Mouse (Mus musculus) ES-Bruce4 (cell line): ENCODE data around the gene Tbxas1. TPM values are rescaled to one million over a fixed set of nuclear protein-coding genes. Genes with fewer than 3 reads are reported as not detected.

Source experiments
- H3K27ac ChIP-seq: 2 replicates; pipeline ENCODE4 v1.5.1; 2012; ENCODE audit warnings: low read length, inconsistent platforms; ENCODE audit not compliant: insufficient read depth
- H3K27me3 ChIP-seq: 2 replicates; pipeline ENCODE4 v1.6.1; 2012; ENCODE audit warnings: mild to moderate bottlenecking, low read length, inconsistent platforms; ENCODE audit not compliant: control insufficient read depth, poor library complexity, insufficient read depth, severe bottlenecking
- H3K36me3 ChIP-seq: 2 replicates; pipeline ENCODE4 v1.6.1; 2012; ENCODE audit warnings: inconsistent platforms, mild to moderate bottlenecking, low read length, moderate library complexity; ENCODE audit not compliant: control insufficient read depth, poor library complexity, insufficient read depth, severe bottlenecking
- H3K4me1 ChIP-seq: one replicate; pipeline ENCODE4 v1.8.1; 2011; ENCODE audit warnings: low read length; ENCODE audit not compliant: control insufficient read depth, insufficient read depth
- H3K4me3 ChIP-seq: 2 replicates; pipeline ENCODE4 v1.5.1; 2011; ENCODE audit warnings: low read depth, mild to moderate bottlenecking, low read length
- H3K9ac ChIP-seq: 2 replicates; pipeline ENCODE4 v1.6.1; 2012; ENCODE audit warnings: low read depth, mild to moderate bottlenecking, inconsistent platforms; ENCODE audit not compliant: poor library complexity, severe bottlenecking
- H3K9me3 ChIP-seq: replicated peaks from 2 replicates; pipeline ENCODE4 v1.6.1; 2012; ENCODE audit warnings: mild to moderate bottlenecking, low read length, inconsistent platforms; ENCODE audit not compliant: control insufficient read depth, poor library complexity, insufficient read depth, severe bottlenecking
- CTCF ChIP-seq: IDR thresholded peaks from one replicate; pipeline ENCODE4 v1.8.1; 2011; ENCODE audit warnings: low read depth, low read length
- EP300 ChIP-seq: IDR thresholded peaks from 2 replicates; pipeline ENCODE4 v1.6.1; 2011; ENCODE audit warnings: low read depth, low read length; ENCODE audit not compliant: insufficient read depth
- POLR2A ChIP-seq: IDR thresholded peaks from one replicate; pipeline ENCODE4 v1.8.1; 2011; ENCODE audit warnings: low read length; ENCODE audit not compliant: insufficient read depth
- polyA plus RNA-seq: library from polyadenylated mRNA; stranded (reverse); fragments of >200 nt; gene quantifications from 2 replicates; pipeline ENCODE4 v1.2.4, GENCODE M21; 2011; ENCODE audit warnings: low read depth; ENCODE audit not compliant: missing spikeins, insufficient read depth, insufficient read length

Gene Tbxas1
- polyA plus RNA-seq, 1 experiment = not detected

DNA sequence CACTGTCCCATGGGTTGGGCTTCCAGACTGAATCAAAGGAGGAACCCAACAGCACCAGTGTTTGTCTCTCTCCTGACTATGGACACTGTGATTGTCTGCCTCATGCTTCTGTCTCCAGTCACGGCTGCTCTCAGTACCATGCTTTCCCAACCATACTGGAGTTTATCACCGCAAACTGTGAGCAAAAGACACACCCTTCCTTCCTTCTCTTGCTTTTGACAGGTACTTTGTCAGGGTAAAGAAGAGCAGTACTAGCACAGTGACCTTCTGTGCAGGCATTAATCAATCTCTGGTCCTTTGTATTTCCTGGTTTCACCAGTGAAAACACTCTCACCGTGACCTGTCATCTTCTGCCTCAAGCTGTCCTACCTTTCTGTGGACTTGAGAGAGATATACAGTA lies 26.4 kb downstream of the Tbxas1 start:
- Histone ChIP-seq H3K36me3 (no peaks in the 10 kb centered on the region), H3K9ac (no peak overlapping the region), H3K4me3 (no peak overlapping the region), H3K9me3 (no peaks in the 10 kb centered on the region), H3K27ac (no peak overlapping the region), H3K27me3 (no peaks in the 10 kb centered on the region), H3K4me1 (no peaks in the 10 kb centered on the region)
- no peak for TF ChIP-seq POLR2A
- TF ChIP-seq EP300 = no peak
- no peak for TF ChIP-seq CTCF

DNA sequence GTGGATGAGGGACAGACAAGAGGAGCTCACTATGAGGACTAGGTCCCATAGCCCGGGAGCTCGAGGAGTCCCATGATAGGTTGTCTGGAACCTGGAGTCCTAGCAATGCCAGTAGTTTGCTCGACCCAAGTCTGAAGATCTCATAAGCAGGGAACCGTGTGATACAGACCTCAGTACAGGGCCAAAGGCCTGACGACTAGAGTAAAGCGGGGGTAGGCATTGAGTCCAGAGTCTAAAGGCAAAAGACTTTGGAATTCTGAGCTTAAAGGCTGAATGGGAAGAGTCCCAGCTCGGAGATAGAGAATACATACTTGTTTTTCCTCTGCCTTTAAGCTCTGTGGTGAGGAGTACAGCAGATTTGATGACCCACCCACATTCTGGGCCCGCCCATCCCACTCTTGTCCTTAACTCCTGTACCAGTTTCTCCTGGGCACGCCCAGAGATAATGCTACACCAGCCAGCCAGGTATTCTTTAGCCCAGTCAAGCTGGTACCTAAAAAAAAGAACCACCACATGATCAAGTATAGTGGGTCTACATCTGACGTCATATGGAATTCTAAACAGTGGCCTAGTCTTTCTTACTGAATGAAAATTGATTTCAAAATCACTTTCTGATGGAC lies 27.7 kb downstream of the Tbxas1 start:
- Histone ChIP-seq H3K36me3 (no peaks in the 10 kb centered on the region), H3K4me3 (no peak overlapping the region), H3K9ac (no peak overlapping the region), H3K27me3 (no peaks in the 10 kb centered on the region), H3K27ac (no peak overlapping the region), H3K9me3 (no peaks in the 10 kb centered on the region), H3K4me1 (peaks cover 2% of the 10 kb centered on the region)
- TF ChIP-seq EP300 (no peak), CTCF (no peak), POLR2A (no peak)

DNA sequence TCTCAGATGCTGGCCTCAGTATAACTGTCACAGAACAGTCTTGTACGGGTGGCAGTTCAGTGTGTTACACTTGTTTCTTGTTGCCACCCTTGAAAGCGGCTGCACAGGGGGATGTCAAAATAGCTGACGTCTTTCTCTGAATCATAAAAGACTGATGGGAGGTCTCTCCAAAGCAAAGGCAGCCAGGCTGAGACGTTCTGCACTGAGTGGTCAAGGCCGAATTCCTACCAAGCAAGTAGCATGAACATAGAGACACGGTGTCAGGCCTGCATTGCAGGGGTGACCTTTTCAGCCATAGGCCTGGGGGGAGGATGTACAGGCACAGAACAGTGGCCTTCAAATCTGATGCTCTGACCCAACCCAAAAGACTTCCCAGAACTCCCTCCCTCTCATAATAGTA lies 30.8 kb downstream of the Tbxas1 start:
- no peak for TF ChIP-seq POLR2A
- TF ChIP-seq CTCF = no peak
- no peak for TF ChIP-seq EP300
- H3K27me3 ChIP-seq = no peaks in the 10 kb centered on the region
- no peak overlapping the region for H3K9ac ChIP-seq
- no peaks in the 10 kb centered on the region for H3K9me3 ChIP-seq
- H3K27ac ChIP-seq = no peak overlapping the region
- H3K4me1 ChIP-seq = peaks cover 2% of the 10 kb centered on the region
- no peak overlapping the region for H3K4me3 ChIP-seq
- no peaks in the 10 kb centered on the region for H3K36me3 ChIP-seq

DNA sequence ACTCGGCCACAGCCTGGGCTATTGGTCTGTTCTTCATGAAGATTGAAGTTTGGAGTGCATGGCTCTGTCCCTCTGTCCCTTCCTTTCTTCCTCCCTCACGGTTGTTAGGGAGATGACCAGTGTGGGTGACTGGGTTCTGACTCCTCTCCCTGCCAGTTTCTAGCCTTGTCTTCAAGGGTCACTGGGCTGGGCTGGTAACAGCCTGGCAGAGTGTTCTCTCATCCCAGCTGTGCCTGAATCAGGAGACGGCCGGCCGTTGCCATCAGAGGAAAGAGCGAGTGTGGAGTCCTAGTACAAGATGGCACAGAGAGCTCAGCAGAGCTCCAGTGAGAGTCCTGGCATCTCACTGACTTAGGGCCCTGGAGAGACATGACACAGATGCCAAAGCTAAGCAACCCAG lies 33.2 kb downstream of the Tbxas1 start:
- TF ChIP-seq EP300 = no peak
- TF ChIP-seq CTCF = no peak
- no peak for TF ChIP-seq POLR2A
- Histone ChIP-seq H3K4me1 (peaks cover 2% of the 10 kb centered on the region), H3K27me3 (no peaks in the 10 kb centered on the region), H3K4me3 (no peak overlapping the region), H3K9ac (no peak overlapping the region), H3K9me3 (no peaks in the 10 kb centered on the region), H3K27ac (no peak overlapping the region), H3K36me3 (no peaks in the 10 kb centered on the region)

DNA sequence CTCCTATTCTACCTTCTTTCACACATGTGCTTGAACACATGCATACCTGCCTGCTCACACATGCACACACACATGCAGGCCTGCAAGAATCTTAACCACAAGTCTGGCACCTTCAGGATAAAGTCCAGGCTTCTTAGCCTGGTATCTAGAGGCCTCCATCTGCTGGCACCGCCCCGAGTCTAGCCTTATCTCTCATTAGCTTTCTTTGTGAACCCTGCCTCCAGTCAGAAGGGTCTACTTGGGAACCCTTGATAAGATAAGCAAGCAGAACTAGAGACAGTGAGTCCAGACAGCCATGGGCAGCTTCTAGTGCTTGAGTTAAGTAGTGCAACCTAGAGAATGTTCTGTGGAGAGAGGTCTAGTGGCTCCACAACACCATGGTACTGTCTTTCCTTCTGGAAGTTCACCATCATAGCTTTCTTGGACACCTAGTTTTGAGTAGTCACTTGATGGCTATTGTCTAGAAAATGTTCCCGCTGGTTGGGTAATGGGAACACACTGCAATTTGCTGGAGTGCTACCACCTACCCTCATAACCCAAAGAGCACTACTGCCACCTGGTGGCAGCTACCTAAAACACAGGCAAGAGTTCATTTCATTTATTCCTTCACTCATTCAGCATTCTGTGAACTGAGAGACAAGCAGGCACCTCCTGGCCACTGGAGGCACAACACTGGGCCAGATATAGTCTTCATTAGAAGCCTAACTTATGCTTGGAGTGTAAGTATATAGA lies 35.8 kb downstream of the Tbxas1 start:
- no peaks in the 10 kb centered on the region for H3K36me3 ChIP-seq
- H3K4me3 ChIP-seq = no peak overlapping the region
- TF ChIP-seq POLR2A (no peak), CTCF (peak; percentile 54), EP300 (no peak)
- H3K27ac ChIP-seq = no peak overlapping the region
- no peak overlapping the region for H3K9ac ChIP-seq
- H3K9me3 ChIP-seq = no peaks in the 10 kb centered on the region
- no peaks in the 10 kb centered on the region for H3K27me3 ChIP-seq
- H3K4me1 ChIP-seq = peaks cover 4% of the 10 kb centered on the region

- TF ChIP-seq EP300 (no peak), CTCF (no peak), POLR2A (no peak)
- no peaks in the 10 kb centered on the region for H3K27me3 ChIP-seq
- no peak overlapping the region for H3K27ac ChIP-seq
- no peaks in the 10 kb centered on the region for H3K36me3 ChIP-seq
- H3K9me3 ChIP-seq = no peaks in the 10 kb centered on the region
- H3K4me1 ChIP-seq = peaks cover 2% of the 10 kb centered on the region
- no peak overlapping the region for H3K4me3 ChIP-seq
- no peak overlapping the region for H3K9ac ChIP-seq
Measured at GRCm38 (mm10) chr6:38912121-38912660, 37.0 kb downstream of the Tbxas1 start.
